Mouse (Mus musculus): ENCODE results near the gene Syne4.

DNA sequence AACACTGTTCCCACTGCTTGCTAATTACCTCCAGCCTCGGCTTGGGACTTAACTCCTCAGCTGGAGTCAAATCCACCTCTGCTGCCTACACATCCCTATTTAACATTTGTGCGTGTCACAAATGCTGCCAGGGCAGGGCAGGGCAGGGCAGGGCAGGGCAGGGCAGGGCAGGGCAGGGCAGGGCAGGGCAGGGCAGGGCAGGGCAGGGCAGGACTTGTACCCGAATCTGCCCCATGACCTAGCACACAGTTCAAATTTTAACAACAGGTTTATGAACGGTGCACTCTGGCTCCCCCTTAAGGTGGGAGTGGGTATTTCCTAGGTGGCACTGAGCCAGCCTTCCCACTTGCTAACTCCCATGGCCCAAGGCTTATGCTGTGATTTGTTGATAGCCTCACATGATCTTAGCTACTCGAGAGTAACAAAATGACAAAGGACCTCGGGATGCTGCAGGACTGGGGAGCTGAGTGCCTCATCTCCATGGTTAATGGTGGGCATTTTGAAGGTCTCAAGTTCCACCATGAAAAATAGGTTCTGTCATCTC lies 38.7 kb downstream of the Syne4 start:
- TF ChIP-seq EP300 (IDR thresholded peaks at IDR 0.05): no peak
- TF ChIP-seq CTCF (IDR thresholded peaks at IDR 0.05): peak; percentile 82

Measured in lung, postnatal 0 days (tissue).